Mouse (Mus musculus): ENCODE results near the gene Pou3f1.
A peak's percentile ranks its signal among the peaks of the same experiment; 100 is the strongest.

The Pou3f1 gene

DNA sequence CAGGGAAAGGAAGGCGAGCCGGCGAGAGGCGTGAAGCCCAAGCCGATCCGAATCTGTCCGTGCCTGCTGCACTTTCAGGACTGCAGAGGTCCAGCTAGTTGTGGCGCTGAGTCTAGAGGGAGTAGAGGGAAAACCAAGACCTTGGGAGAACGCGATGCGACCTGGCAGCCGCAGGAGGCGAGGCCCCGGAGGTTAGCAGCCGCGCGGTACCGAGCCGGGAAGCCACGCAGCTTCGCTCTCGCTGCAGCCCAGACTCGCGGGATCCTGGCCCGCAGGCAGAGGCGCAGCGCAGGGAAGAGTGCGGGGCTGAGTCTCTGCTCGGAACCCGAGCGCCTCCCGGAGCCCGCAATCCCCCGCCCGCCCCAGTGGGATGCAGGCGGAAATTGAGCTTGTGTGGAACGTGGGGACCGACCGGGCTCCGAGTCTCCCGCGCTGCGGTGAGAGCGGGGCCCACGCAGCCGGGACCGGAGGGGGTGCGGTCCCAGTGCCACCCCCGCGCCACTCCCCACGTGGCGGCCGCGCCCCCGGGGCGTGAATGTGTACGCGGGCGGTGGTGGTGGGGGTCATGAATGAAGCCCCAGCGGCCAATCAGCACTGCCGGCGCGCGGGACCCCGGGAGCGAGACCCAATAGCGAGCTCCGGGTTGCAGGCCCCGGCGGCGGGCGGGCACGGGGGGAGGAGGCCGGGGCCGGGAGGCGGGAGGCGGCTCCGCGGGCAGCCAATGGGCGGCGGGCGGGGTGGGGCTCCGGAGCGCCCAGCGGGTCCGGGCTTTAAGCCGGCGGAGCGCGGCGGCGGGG lies 445 bp downstream of the Pou3f1 start:
- peak; percentile 62 for DNase-seq (ENCODE audit: low spot score)

DNA sequence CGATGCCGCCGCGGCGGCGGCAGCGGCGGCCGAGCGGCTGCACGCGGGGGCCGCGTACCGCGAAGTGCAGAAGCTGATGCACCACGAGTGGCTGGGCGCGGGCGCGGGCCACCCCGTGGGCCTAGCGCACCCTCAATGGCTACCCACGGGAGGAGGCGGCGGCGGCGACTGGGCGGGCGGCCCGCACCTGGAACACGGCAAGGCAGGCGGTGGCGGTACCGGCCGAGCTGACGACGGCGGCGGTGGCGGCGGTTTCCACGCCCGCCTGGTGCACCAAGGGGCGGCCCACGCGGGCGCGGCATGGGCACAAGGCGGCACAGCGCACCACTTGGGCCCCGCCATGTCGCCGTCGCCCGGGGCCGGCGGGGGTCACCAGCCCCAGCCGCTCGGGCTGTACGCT lies 1.2 kb downstream of the Pou3f1 start:
- no peak for DNase-seq (ENCODE audit: low spot score)

DNA sequence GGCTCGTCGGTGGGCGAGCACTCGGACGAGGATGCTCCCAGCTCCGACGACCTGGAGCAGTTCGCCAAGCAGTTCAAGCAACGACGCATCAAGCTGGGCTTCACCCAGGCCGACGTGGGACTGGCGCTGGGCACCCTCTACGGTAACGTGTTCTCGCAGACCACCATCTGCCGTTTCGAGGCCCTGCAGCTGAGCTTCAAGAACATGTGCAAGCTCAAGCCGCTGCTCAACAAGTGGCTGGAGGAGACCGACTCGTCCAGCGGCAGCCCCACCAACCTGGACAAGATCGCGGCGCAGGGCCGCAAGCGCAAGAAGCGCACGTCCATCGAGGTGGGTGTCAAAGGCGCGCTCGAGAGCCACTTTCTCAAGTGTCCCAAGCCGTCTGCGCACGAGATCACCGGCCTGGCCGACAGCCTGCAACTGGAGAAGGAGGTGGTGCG lies 1.8 kb downstream of the Pou3f1 start:
- no peak for DNase-seq (ENCODE audit: low spot score)

DNA sequence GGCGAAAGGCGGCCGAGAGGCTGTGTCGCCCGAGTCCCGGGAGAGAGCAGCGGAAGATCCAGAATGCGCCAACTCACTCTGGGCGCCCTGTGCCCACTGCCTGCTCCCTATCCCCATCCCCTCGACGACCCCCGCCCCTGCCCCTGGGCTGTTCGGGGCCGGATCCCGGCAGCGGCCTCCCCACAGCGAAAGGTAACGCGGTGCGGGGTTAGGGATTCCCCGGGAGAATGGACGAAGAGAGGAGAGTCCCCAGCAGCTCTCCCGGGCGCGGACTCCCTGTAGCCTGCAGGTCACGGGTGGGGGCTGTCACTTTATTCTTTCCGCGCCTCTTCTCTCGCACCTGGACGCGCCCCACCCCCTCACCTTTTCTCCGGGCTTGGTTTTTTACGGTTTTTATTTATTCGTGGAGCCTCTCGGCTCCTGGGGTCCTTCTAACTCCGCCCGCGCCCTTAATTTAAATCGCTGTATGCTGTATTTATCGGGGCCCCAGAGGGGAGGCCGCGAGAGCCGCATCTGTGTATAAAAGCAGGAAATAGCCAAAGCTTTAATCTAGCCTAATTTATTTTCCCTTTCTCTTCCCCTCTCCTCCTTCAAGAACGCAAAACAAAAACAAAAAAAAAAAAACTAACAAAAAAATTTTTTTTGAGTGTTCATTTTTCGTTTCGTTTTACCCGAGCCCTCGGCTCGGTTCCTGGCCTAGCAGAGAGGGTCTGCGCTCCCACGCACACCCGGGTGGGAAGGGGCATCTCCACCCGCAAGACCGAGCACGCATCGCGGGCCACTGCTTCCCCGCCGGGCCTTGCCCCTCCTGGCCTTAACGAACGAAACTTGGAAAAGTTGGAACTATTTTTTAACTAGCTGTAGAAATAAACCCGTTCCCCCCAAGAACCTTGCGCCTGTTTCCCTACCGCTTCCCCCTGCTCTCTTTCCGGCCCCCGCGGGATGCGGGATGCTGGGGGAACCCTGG lies 2.9 kb downstream of the Pou3f1 start:
- DNase-seq (ENCODE audit: low spot score): no peak

DNA sequence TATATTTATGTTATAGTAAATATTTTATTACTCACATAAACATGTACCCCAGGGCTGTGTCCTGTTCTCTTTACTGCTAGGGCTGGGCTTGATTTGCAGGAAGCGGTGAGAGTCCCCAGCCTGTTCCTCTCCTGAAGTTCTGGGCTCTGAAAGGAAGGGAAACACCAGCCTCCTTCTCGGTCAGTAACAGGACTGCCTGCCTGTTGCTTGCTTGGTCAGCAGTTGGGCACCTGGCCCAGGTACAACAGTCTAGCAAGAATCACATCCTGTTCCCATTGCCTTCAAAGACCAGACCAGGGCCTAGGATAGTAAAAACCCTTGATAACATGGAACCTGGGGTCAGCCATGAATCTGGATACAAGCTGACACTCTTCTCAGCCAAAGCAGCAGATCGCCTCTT lies 4.0 kb downstream of the Pou3f1 start:
- DNase-seq (ENCODE audit: low spot score): no peak

DNA sequence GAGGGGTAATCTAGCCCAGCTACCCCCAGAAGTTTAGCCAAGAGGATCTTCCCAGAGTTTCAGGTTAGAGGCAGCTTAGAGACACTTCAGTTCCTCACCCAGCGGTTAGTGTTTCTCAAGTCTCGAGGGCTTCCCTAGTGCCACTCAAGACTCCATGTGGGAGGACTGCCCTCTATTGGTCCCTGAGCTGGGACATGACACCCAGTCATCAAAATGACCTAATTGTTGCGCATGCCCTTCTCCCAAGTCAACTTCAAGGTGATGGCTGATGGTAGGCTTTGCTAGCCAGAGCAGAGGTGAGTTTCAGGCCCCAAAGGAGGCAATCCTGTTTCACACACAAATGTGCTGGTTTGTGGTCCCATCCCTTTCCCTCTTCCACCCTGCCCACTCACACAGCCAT lies 6.4 kb downstream of the Pou3f1 start:
- DNase-seq (ENCODE audit: low spot score): no peak

DNA sequence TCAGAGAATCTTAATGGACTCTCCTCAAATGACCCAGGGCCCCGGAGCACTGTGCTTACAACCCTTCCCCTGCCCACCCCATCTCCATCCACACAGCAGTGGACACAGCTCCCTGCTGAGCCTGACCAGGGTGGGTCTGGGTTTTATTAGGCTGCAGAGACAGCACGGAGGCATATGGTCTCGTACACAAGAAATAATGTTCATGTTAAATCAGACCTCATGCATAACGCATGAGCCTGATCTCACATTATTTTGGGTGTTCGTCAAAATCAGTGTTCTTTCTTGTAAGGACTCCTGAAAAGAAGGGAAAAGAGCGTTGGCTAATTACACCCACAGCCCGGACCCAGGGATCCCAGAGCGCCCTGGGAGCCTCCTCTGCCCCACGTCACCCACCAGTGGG lies 7.6 kb downstream of the Pou3f1 start:
- DNase-seq (ENCODE audit: low spot score): no peak

DNA sequence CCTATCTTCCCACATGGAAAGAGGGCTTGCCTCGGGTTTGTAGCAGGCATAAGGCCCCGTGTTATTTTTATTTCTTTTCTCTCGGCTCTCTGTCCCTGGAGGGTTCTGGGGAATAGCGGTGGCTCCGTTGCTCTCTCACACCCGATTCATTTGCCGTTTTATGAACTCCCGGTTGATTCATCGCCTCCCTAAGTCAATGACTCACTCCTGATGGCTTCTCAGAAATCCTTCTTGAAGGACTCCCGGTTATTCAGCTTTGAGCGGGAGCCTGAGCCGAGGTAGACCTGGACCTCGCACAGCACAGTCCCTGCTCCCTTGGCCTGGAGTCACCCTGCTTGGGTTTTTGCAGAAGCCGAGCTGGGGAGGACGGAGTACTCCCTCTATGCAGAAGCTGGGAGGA lies 8.0 kb downstream of the Pou3f1 start:
- DNase-seq (ENCODE audit: low spot score): no peak

DNA sequence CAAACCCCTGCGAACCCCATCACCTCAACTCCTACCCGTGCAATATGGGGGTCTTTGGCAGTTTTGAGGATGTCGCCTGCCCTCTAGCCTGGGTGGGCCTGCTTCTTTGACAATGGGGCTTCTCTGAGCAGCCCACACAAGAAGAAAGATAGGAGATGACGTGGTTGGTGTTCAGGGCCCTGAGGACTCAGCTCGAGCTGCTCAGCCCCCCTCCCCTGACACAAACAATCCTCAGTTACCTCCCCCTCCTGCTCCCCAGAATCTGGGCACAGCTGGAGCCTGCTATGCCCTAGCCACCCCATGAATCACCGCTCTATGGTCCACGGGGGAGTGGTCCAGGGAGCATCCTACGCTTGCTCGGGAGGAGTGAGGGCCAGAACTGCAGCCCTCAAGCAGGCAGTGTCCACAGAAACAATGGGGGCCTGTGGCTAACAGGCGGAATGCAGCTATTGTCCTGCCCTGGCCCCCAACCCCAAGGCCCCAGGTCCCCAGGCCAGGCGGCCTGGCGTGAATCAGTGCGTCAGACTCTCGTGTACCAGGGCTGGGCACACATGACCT lies 10.9 kb downstream of the Pou3f1 start:
- no peak for DNase-seq (ENCODE audit: low spot score)

DNA sequence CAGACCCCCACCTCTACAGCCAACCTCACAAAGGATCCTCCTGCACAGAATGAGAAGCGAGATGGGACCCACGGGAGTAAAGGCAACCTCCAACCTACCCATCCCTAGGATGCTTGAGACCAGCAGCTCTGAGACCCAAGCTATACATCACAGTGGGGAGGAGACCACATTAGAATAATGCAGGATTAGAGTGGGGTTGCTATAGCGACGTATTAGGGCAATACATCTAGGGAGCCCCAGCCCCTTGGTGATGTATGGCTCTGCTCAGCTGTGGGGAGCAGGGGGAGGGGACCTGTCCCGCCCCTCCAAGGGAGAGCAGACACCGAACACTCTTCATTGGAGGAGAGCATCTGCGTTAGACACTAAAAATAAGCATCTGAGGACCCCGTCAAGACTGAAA lies 11.5 kb downstream of the Pou3f1 start:
- no peak for DNase-seq (ENCODE audit: low spot score)

DNA sequence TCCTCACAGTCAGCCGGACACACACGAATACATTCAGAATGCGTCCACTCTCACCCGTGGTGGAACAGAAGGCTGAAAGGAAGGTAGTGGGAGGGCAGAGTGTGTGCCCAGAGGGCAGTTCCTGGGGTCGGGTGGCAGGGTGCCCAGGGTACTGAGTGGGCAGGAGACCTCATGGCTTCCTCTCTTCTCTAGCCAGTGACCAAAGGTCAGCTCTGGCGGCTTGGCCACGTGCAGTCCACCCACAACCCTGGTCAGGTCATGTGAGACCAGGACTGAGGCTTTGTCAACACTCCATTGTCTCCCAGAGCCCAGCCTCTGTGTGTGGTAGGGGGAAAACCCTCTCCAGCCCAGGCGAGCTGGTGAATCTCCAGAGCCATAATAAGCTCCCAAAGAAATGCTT lies 13.6 kb downstream of the Pou3f1 start:
- DNase-seq (ENCODE audit: low spot score): no peak

DNA sequence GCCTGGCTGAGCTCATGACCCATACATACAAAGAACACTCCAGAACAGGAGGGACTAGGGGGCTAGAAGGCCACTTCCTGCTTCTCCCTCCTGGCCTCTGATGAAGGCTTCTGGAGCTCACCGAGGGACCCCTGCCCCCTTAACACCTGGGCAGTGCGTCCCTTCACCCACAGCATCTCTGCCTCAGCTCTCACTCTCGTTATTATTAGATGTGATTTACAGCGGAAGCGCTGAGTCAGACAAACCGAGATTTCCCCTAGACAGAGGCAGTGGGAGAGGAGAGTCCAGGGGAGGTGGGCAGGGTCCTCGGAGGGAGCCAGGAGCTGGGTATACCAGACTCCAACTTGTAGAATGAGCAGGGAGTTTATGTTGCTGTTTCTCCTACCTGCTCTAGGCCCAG lies 15.0 kb downstream of the Pou3f1 start:
- DNase-seq (ENCODE audit: low spot score): no peak

DNA sequence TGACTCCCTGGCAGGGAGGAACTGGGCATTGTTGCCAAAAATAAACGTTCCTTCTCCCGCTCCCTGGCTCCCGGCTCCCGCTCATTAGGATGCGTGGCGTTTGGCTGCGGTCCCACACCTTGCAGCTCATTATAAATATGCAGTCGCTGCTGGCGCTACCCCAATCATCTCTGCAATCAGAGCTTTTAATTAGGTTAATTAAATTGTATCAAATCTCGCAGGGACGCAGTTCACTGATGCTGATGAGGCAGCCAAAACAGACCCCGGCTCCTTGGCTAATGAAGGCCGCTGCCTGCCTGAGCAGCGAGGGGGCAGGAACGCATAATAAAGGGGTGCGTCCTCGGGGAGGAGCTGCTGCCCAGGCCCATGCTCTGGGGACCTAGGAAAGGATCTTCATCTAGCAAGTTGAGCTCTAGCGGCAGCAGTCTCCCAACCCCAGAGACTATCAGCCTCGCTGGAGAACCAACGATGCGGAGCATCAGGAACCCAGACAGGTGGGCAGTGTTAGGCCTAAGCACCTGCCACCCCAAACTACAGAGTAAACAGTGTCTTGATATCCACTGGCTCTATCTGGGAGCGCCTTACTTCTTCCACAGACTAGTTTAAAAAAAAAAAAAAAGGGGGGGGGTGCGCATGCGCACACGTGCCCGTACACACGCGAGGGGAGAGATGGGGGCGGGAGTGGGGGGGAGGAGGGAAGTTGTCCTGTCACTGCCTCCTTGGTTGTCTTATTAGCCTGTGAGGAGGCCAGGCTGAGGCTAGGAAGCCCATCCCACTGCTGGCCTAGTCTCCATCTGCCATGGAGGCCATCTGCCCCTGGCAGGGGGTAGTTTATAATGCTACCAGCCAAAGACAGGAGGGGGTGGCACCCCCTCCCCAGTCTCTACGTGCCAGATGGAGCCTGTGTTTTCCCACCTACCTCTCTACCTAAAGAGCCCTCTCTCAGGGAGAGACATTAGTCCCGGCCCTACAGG lies 16.0 kb downstream of the Pou3f1 start:
- no peak for DNase-seq (ENCODE audit: low spot score)

DNA sequence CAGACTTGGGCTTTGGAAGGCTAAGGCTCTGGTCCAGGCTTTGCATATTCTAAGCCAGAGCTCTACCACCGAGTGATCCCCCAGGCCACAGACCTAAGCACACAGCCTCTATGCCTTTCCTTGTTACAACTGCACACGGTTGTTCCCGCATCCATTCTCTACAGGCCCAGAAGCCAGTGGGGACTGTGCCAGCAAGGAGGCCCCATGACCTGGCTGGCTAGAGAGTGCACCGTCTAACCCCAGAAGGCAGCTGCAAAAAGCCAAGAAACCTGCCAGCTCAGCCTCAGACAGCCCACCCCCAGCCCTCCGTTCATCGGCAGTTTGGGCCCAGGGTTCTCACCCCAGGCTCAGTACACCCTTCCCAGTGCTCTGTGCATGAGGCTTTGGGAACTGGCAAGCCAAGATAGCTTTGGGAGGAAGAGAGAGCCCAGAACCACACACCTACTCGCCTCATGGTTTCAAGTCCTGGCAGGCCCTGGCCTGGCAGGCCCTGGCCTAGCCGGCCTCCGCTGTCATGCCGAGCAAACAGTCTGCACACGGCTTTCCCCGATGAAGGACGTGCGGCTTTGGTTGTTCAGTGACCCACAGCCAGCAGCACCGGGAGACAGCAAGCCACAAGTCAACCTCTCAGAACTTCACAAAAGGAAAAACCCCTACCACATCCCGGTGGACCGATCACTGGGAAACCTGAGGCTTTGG lies 17.9 kb downstream of the Pou3f1 start:
- DNase-seq (ENCODE audit: low spot score): no peak

DNA sequence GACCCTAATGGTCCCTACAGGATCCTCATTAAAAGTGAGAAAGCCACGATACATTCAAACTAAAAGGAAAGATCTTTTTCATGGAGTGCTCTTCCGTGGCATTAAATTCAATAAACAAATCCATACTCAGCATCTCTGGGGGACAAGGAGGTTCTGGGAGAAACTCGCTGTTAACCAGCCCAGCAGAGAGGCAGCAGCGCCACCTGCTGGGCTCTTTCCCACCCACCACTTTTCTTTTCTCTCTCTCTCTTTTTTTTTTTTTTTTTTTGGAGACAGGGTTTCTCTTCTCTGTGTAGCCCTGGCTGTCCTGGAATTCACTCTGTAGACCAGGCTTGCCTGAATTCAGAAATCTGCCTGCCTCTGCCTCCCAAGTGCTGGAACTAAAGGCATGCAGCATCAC lies 18.4 kb downstream of the Pou3f1 start:
- peak; percentile 28 for DNase-seq (ENCODE audit: low spot score)

DNA sequence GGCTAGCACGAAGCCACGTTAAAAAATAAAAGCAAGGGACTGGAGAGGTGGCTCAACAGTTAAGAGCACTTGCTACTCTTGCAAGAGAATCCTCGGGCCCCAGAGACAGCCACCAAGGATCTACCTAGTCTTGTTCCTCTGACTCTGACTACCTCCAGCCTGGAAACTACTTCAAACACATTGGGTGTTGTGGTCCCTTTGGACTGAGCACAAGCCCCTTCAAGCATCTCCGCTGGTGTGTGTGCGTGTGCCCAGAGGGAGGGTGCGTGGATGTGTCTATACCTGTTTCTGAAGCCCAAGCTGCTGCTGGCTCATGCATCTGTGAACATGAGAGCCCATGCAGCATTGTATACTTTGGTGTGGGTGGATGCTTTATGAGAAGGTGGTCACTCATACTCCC lies 19.4 kb downstream of the Pou3f1 start:
- no peak for DNase-seq (ENCODE audit: low spot score)

DNA sequence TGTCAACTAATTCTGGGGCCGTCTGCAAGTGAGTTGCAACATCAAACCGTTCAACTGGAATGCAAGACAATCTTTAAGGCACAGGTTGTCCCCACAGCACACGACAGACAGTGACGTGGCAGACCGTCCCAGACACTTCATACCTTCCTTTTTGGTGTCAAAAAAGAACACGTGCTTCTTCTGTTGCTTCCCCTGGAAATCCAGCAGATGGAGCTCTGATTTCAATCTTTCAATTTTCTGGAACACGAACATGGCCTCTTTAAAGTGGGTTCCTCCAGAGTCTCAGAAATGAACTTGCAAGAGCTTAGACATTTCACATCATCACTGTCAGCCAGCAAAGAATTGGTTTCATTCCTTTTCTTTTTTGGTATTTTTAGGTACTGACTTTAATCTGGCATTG lies 25.7 kb downstream of the Pou3f1 start:
- no peak for DNase-seq (ENCODE audit: low spot score)

DNA sequence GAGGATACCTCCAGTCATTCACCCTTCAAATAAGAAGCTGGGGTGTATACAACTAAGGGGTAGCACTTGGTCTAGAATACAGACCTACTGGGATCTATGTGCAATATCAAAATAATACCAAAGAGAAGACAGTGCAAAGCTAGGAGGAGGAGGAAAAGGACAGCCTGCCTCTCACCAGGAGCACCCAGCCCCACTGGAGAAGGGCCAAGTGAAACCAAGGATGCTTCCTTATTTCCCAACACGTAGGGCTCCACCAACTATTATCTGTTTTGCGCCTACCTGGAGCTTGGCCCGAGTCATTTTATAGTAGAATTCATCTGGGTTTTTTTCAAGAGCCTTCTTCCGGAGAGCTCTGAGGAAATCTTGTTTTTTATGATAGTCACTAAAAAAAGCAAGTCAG lies 26.9 kb downstream of the Pou3f1 start:
- no peak for DNase-seq (ENCODE audit: low spot score)

DNA sequence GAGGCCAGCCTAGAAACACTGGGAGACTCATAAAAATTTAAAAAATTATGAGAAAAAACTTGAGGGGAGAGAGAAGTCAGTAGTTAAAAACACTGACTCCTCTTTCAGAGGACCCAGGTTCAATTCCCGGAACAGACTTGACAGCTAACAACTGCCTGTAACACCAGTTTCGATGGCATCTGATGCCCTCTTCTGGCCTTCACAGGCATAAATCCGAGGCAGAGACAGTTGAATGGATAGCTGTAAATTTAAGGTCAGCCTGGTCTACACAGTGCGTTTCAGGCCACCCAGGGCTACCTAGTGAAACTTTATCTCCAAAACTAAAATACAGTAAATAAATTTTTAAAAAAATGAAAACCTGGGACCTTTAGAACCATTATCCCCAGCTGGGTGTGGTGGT lies 28.4 kb downstream of the Pou3f1 start:
- DNase-seq (ENCODE audit: low spot score): no peak

DNA sequence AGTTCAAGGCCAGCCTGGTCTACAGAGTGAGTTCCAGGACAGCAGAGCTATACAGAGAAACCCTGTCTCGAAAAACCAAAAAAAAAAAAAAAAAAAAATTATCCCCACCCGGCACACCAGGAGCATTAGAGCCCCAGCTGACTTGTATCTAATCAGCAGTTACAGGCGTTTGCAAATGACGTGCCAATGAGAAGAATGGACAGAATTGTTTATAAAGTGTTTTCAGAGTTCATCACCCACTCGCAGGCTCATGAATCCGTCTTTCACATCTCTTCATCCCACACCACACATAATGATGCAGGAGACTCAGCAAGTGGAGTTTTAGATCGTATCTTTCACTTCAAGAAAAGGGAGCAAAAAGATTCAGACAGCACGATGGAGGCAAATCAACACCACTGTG lies 28.8 kb downstream of the Pou3f1 start:
- no peak for DNase-seq (ENCODE audit: low spot score)

DNA sequence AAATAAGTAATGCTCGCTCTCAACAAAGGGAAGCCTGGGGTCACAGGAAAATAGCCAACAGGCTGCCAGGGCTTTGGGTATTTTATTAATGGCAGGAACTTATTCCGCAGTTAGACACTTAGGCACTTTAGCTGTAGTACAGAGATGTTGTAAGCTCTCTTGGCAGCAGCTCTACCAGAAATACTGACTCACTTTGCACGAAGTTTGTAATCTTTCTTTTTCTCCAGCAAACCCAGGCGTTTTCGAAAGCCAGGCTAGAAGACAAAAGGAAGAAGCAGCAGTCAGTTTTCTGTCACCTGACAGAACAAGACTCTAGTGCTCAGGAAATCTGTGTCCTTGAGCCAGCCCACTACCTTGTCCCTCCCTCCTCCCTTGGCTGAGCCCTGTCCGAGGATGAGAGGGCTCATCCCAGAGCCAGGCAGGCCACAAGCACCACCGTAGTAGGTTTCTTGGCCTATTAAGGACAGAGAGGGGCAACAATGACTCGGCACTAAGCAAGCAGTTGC lies 29.3 kb downstream of the Pou3f1 start:
- peak; percentile 23 for DNase-seq (ENCODE audit: low spot score)

Measured in lung, postnatal 25 days (tissue).